Mouse (Mus musculus) heart, adult 2 months (tissue): ENCODE measurements around the gene Scarb1. TPM values are rescaled to one million over a fixed set of nuclear protein-coding genes. Genes with fewer than 3 reads are reported as not detected.

Source experiments
- DNase-seq, 2 experiments: peaks; one replicate each; pipeline ENCODE4 v3.0.0; 2021
- H3K27ac ChIP-seq: fragments of 200-600 bp; 2 replicates; pipeline ENCODE4 v1.8.1; 2022
- H3K27me3 ChIP-seq: fragments of 200-500 bp; 2 replicates; pipeline ENCODE4 v1.6.1; 2012; ENCODE audit warnings: mild to moderate bottlenecking, low read length, inconsistent platforms, mixed read lengths; ENCODE audit not compliant: control insufficient read depth, insufficient read depth
- H3K36me3 ChIP-seq: fragments of 200-500 bp; 2 replicates; pipeline ENCODE4 v1.6.1; 2012; ENCODE audit warnings: low read length, inconsistent platforms; ENCODE audit not compliant: control insufficient read depth, insufficient read depth
- H3K4me1 ChIP-seq: fragments of 200-500 bp; 2 replicates; pipeline ENCODE4 v1.6.1; 2011; ENCODE audit warnings: low read length; ENCODE audit not compliant: control insufficient read depth, insufficient read depth
- H3K4me3 ChIP-seq: fragments of 200-600 bp; 2 replicates; pipeline ENCODE4 v1.8.1; 2022
- H3K79me2 ChIP-seq: fragments of 200-500 bp; replicated peaks from 2 replicates; pipeline ENCODE4 v1.6.1; 2012; ENCODE audit warnings: mild to moderate bottlenecking, inconsistent platforms, low read length, moderate library complexity, mixed read lengths; ENCODE audit not compliant: control insufficient read depth, insufficient read depth
- H3K9ac ChIP-seq: fragments of 200-500 bp; 2 replicates; pipeline ENCODE4 v1.6.1; 2012; ENCODE audit warnings: low read depth, mild to moderate bottlenecking, control low read depth, inconsistent platforms, low read length, mixed read lengths
- CTCF ChIP-seq: fragments of 200-600 bp; IDR thresholded peaks from 2 replicates; pipeline ENCODE4 v1.8.1; 2022; ENCODE audit warnings: antibody characterized with exemption, mild to moderate bottlenecking, moderate library complexity
- EP300 ChIP-seq: fragments of 200-500 bp; IDR thresholded peaks from 2 replicates; pipeline ENCODE4 v1.6.1; 2011; ENCODE audit warnings: low read depth, low read length, control low read depth; ENCODE audit not compliant: insufficient read depth
- POLR2A ChIP-seq: fragments of 200-500 bp; IDR thresholded peaks from 2 replicates; pipeline ENCODE4 v1.6.1; 2011; ENCODE audit warnings: mild to moderate bottlenecking, low read depth, low read length, control low read depth; ENCODE audit not compliant: insufficient read depth
- WGBS: fragments of 180-500 bp; shearing (Covaris S2); methylation state at CpG from one replicate; pipeline ENCODE4 v1.1.7; 2018; 5-methylcytosine and 5-hydroxymethylcytosine counted together
- intact Hi-C: fragments of 180-260 bp; cut with DNase I; formaldehyde crosslinking; loops from one replicate; pipeline ENCODE4 v1.15.1; 2025
- polyA plus RNA-seq: library from polyadenylated mRNA; depleted of rRNA; stranded (reverse); fragments of >200 nt; gene quantifications from 2 replicates; pipeline ENCODE4 v1.2.3, GENCODE M21; 2012
- total RNA-seq, 2 experiments: library from RNA; stranded (reverse); gene quantifications; 2 replicates each; pipeline ENCODE4 v1.2.3; 2021

Scarb1 gene
- total and polyA plus RNA-seq, 3 experiments, result 23.6 to 55.5 (median 27.8) TPM

DNA sequence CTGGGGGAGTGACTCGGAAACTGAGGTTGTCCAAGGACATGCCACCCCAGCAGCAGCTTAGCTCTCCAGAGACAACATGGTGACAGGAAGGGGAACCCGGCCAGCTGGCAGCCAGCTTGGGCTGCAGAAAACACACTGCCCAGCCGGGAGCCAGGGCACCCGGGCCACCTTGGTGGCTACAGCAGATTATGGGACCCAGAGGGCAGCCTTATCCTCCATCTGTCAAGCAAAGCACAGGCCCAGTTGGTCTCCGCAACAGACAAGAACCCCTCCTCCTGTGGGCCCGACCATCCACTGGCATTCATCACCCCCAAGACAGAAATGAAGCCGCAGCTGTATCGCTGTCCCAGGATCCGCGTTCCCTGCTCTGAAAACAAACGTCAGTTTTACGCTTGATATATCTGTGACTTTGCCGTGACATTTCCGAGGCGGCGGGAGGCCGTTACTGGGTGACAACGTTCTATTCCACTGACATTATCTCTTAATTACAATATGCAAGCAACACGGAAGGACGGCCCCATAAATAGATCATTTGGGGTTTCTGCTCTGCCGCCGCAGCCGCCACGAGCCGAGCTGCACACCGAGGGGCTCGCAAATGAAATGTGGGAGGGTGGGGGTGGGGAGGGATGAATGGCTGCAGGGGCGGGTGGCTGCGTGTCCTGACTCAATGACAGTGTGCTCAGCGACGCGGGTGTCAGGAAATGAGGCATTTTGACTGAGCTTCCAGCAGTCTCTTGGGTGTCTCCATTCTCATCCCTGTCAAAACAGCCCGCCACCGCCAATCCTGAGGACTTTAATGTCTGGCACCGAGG, 73.5 kb downstream of the Scarb1 start:
- 21% methylated on average over 35 of the region's 35 CpGs for WGBS
- Histone ChIP-seq H3K27me3 (no peaks in the 10 kb centered on the region), H3K9ac (0 out of 2 replicates have a peak overlapping the region, but pooled peaks have one; percentile 18), H3K4me3 (peak overlapping the region; percentile 11; the same call in 1 of the 2 replicates), H3K4me1 (peaks cover 17% of the 10 kb centered on the region), H3K79me2 (no peaks in the 10 kb centered on the region), H3K27ac (peak overlapping the region; percentile 80), H3K36me3 (no peaks in the 10 kb centered on the region)
- peak; percentile 74 to 87 for DNase-seq
- peak; percentile 45; the same call in 1 of the 2 replicates for TF ChIP-seq EP300
- TF ChIP-seq CTCF, result no peak
- intact Hi-C loops, result loop anchor here (1.0 to 5.0 kb wide), 4 partner anchors 64 to 245 kb away; partner anchors contain the start of gene Ncor2

DNA sequence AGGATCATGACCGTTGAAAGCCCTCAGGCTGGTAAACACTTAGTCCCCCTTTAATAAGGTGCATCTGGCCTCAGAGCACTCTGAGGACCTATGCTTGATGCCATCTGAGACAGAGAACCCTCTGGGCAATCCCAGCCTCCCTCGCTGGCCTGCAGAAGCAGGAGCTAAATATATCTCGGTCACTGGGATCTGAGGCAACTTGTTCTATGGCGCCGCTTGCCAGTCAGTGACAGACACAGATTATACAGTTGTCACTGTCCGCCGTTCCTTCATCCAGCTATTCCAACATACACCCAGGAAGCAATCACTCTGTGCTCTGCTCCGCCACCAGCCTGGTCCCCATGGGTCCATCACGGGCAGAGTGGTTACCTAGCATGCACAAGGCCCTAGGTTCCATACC, 74.8 kb downstream of the Scarb1 start:
- Histone ChIP-seq H3K36me3 (no peaks in the 10 kb centered on the region), H3K4me1 (peaks cover 14% of the 10 kb centered on the region), H3K27me3 (no peaks in the 10 kb centered on the region), H3K9ac (no peak overlapping the region), H3K79me2 (no peaks in the 10 kb centered on the region), H3K27ac (peak overlapping the region; percentile 80), H3K4me3 (no peak overlapping the region)
- intact Hi-C loops, result loop anchor here (5.0 kb wide), 3 partner anchors 89 to 244 kb away; partner anchors contain the start of gene Ncor2
- TF ChIP-seq CTCF, result 0 out of 2 replicates have a peak, but pooled peaks have one; percentile 9
- TF ChIP-seq POLR2A, result no peak
- DNase-seq, result peak in 1 of 2 experiments; percentile 48
- WGBS, result 70% methylated on average over 9 of the region's 9 CpGs

DNA sequence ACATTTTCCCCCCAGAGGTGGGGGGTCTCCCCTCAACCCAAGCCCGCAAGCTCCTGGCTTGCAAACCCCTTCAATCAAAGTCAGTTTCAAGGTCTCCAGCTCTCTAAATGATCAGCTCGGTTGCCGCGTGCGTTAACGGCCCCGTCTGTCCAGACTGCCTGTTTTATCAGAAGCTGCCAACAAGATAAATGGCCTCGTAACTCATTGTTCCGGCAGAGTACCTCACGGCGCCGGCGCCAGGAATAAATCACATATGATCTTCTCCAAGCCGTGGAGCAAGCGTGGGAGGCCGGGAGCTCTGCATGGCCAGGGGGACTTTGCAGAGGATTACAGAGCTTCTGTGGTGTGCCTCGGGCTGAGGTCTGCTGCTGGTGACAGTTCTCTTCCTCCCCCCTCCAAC, 76.2 kb downstream of the Scarb1 start:
- no peak overlapping the region for H3K4me3 ChIP-seq
- intact Hi-C loops, result loop anchor here (5.0 kb wide), 3 partner anchors 87 to 242 kb away; partner anchors contain the start of gene Ncor2
- DNase-seq, result peak in 1 of 2 experiments; percentile 42
- H3K4me1 ChIP-seq, result peaks cover 11% of the 10 kb centered on the region
- H3K27me3 ChIP-seq, result no peaks in the 10 kb centered on the region
- WGBS, result 14% methylated on average over 17 of the region's 17 CpGs
- H3K79me2 ChIP-seq, result no peaks in the 10 kb centered on the region
- TF ChIP-seq EP300 (no peak), POLR2A (no peak), CTCF (no peak)
- H3K9ac ChIP-seq, result no peak overlapping the region
- no peaks in the 10 kb centered on the region for H3K36me3 ChIP-seq
- no peak overlapping the region for H3K27ac ChIP-seq

DNA sequence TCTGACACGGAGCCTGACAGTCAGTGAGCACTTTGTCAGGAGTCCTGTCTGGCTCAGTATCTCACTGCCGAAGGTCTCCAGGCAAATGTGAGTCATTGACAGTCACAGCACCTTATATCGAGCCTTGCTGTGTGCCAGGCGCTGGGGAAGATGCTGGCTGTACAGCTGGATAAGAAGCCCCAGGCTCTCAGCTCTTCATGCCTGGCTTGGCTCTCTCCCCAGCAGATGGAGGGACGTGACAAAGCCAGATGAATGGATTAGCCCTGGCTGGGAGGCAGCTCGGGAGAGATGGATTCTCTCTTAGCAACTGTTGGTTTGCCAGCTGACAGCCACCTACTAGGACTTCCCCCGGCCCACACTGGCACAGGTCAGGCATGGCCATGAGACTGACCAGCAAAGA, 78.3 kb downstream of the Scarb1 start:
- no peak overlapping the region for H3K27ac ChIP-seq
- H3K4me1 ChIP-seq, result peaks cover 9% of the 10 kb centered on the region
- DNase-seq, result no peak
- no peaks in the 10 kb centered on the region for H3K79me2 ChIP-seq
- 50% methylated on average over 7 of the region's 7 CpGs for WGBS
- no peak overlapping the region for H3K4me3 ChIP-seq
- no peaks in the 10 kb centered on the region for H3K27me3 ChIP-seq
- intact Hi-C loops, result no loop called here
- TF ChIP-seq CTCF (no peak), EP300 (no peak), POLR2A (no peak)
- H3K36me3 ChIP-seq, result no peaks in the 10 kb centered on the region
- no peak overlapping the region for H3K9ac ChIP-seq

DNA sequence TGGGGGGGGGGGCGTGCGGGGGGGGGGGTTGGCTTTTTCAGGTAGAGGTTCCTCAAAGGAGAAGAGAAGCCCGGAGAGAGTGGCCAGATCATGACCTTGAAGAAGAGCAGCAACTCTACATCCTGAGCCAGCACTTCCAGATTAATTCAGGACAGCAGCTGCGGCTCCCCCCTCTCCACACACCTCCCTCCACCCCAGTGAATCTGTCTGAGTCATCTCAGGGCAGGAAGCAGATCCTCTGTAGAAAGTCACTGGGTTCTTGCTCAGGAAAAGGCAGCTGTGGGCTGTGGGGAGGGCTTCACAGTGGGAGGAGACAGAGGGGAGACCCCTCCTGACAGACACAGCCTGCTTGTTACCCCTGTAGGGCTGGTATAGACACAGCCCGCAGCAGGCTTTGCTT, 87.0 kb downstream of the Scarb1 start:
- no peak overlapping the region for H3K4me3 ChIP-seq
- intact Hi-C loops, result no loop called here
- H3K9ac ChIP-seq, result no peak overlapping the region
- peaks cover 11% of the 10 kb centered on the region for H3K4me1 ChIP-seq
- no peak for TF ChIP-seq POLR2A
- TF ChIP-seq CTCF, result no peak
- TF ChIP-seq EP300, result no peak
- H3K79me2 ChIP-seq, result no peaks in the 10 kb centered on the region
- no peak overlapping the region for H3K27ac ChIP-seq
- WGBS, result 15% methylated on average over 5 of the region's 5 CpGs
- H3K27me3 ChIP-seq, result no peaks in the 10 kb centered on the region
- no peak for DNase-seq
- H3K36me3 ChIP-seq, result no peaks in the 10 kb centered on the region

DNA sequence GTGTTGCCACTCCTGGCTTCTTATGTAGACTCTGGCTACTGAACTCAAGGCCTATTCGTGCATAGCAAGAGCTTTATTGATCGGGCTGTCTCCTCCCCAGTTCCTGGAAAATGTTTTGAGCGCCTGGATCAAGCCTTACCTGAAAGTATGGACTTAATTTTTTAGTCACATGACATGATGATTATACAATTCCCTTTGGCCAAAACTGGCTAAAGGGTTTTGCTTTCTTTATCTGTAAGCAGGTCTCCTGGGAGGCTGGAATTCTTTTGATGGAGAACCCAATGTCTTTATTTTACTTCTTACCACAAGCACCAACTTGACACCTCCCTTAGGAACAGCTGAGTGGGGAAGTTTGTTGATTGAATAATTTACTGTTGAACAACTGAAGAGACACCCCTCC, 87.4 kb downstream of the Scarb1 start:
- intact Hi-C loops, result no loop called here
- H3K36me3 ChIP-seq, result no peaks in the 10 kb centered on the region
- H3K27ac ChIP-seq, result no peak overlapping the region
- no peak overlapping the region for H3K4me3 ChIP-seq
- peaks cover 11% of the 10 kb centered on the region for H3K4me1 ChIP-seq
- H3K27me3 ChIP-seq, result no peaks in the 10 kb centered on the region
- H3K9ac ChIP-seq, result no peak overlapping the region
- H3K79me2 ChIP-seq, result no peaks in the 10 kb centered on the region
- DNase-seq, result no peak
- 94% methylated on average over 3 of the region's 3 CpGs for WGBS
- TF ChIP-seq POLR2A (no peak), EP300 (no peak), CTCF (no peak)
